Mouse (Mus musculus): Measurements from ENCODE around the gene Ttc25. TPM values are rescaled to one million over a fixed set of nuclear protein-coding genes. Genes with fewer than 3 reads are reported as not detected.
"Not testable (repeated sequence)": the region's sequence is repeated elsewhere in the genome, so short reads cannot be mapped to it uniquely, and the experiment has no call there.

Ttc25 gene
- total and polyA plus RNA-seq, 3 experiments = 1.3 to 11.4 (median 3.5) TPM

DNA sequence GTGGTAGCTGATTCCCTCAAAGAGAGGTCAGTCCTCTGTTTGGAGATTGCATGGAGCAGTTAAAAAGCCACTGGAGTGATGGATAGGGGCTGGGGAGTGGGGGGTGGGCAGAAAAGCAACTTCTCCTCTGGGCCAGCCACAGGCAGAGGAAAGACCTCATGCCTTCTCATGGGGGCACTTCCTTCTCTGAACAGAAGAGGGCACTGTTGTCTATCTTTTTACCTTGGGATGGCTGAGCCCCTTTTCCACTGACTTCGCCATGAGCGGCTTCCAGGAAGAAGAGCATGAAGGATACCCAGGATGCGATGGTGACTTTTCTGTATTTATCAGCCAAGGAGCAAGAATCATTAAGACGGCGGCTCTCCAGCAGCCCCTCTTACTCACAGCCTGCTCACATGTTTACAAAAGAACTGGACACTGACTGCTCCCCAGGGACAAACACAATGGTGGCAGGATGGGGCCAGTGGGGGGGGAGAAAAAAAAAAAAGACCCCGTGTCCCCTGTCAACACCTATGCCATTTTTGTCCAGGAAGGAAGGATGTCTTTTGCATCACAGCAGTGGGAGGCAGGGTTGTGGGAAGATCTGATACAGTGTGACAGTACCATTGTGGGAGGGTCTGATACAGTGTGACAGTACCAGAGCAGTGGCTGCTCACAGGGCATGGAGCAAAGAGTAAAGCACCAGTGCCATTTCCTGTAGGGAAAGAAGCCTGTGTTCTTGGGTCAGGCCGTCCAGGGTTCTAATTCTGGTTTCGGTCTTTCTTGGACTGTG lies 25.2 kb downstream of the Ttc25 start:
- peak; percentile 86 for DNase-seq

DNA sequence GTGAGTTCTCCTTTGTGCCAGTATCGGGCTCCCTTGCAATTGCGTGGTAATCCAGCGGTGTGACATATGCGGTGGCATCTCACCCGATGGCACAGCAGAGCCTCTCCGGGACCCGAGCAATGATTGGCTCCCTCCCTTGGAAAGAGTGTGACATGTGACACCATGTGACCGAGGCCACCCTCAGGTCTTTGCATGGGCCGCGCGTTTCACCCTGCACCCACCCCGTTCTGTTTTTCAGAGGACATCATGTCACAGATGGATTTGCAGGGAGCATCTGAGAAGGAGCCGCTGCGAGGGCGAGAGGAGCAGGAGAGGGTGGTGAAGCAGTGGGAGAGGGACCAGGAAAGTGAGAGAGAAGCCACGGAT lies 25.8 kb downstream of the Ttc25 start:
- DNase-seq = no peak

DNA sequence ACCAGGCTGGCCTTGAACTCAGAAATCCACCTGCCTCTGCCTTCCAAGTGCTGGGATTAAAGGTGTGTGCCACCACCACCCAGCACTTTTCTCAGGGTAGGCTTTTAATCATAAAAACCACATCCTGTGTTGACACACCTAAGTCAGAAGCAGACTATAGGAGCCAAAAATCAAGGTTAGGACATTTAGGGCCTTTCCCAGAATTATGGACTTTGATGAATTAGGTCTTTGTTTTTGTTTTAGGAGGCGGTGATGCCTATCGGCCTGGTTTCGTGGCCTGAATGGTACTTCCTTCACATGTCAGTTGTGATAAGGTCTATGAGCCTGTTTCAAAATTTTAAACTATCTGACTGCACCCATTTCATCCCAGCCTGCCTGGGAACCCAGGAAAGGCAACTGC lies 28.8 kb downstream of the Ttc25 start:
- DNase-seq = no peak

- DNase-seq = peak; percentile 90
These were observed 29.5 kb downstream of the Ttc25 start, which contains the start of gene Cnp for GRCm38 (mm10) chr11:100574708-100575483. Cnp (plus strand) TSS chr11:100574904.

DNA sequence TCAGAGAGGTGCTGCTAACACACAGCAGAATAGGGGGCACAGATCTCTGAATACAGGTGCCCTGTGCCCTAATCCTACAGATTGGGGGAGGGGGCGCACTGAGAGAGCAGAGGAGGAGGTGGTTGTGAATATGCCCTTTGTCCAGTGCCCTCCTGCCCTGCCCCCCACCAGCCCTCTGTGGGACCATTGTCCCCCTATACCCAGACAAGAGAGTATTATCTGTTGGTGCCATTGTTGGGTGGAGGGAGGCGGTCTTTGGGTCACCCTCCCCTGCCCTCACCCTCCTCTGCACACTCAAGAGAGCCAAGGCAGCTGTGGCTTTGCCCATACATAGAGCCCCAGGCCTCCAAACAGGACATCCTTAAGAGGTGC lies 30.1 kb downstream of the Ttc25 start:
- DNase-seq = no peak

DNA sequence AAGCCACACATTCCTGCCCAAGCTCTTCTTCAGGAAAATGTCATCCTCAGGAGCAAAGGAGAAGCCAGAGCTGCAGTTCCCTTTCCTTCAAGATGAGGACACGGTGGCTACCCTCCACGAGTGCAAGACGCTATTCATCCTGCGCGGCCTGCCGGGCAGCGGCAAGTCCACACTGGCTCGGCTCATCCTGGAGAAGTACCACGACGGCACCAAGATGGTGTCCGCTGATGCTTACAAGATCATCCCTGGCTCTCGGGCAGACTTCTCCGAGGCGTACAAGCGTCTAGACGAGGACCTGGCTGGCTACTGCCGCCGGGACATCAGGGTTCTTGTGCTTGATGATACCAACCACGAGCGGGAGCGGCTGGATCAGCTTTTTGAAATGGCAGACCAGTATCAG lies 30.8 kb downstream of the Ttc25 start:
- DNase-seq = no peak

GRCm38 (mm10) chr11:100577852-100578599 lies 32.6 kb downstream of the Ttc25 start:
- no peak for DNase-seq

- DNase-seq = no peak
These were observed 33.9 kb downstream of the Ttc25 start for GRCm38 (mm10) chr11:100579116-100579799.

DNA sequence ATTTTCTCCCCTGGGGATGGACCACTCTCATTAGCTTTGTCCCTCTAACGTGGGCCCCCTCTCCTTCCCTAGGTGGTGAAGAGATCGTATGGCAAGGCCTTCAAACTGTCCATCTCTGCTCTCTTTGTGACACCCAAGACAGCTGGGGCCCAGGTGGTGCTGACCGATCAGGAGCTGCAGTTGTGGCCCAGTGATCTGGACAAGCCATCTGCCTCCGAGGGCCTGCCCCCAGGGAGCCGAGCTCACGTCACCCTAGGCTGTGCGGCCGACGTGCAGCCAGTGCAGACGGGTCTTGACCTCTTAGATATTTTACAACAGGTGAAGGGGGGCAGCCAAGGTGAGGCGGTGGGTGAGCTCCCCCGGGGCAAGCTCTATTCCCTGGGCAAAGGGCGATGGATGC lies 34.9 kb downstream of the Ttc25 start:
- DNase-seq = no peak

DNA sequence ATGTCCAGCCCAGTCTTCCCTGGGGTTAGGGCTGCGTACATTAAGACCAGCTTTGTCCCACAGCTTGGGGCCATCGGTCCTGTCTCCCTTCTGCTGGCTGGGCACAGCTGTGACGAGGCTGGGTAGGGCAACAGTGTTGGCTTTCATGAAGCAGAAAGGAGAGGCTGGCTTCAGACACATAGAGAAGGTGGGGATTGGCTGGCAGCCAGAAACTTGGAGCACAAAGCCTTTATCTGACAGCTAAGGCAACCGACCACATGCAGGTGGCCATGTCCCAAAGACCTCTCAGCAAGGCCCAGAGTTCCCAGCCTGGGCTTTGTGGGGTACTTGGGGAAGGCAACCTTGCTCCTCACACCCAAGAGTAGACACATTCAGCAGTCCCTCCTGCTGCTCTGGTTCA lies 36.3 kb downstream of the Ttc25 start:
- DNase-seq = peak; percentile 61

DNA sequence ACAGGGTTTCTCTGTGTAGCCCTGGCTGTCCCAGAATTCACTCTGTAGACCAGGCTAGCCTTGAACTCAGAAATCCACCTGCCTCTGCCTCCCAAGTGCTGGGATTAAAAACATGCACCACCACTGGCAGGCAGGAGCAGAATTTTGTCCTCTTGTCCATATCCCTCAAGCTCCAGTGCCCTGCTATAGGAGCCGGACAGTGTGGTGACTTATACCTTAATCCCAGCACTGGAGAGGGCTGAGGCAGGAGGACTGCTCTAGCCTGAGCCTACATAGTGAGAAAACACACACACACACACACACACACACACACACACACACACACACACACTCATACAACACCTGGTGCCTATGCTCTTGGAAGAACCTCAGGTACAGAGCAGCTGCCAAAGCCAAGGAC lies 37.0 kb downstream of the Ttc25 start:
- not testable (repeated sequence) for DNase-seq

- DNase-seq = no peak
These were observed 37.4 kb downstream of the Ttc25 start for GRCm38 (mm10) chr11:100582836-100583235.

DNA sequence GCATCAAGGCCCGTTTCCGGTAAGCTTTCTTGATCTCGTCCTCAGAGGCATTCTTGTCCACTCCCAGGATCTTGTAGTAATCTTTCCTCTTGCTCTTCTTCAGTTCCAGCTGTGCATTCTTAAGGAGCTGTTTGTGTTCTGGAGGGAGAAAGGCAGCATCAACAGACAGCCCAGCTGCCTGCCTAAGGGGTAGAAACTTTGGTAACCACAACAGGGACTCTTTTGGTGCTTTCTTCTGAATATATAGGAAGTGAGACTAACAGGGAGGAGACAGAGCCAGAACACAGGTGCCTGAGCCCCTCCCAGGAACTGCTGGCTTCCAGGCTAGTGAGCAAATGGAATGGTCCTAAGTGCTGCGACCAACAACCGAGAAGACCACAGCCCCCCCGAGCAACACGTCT lies 39.2 kb downstream of the Ttc25 start:
- DNase-seq = no peak

GRCm38 (mm10) chr11:100585148-100585547 lies 39.7 kb downstream of the Ttc25 start:
- DNase-seq = no peak

DNA sequence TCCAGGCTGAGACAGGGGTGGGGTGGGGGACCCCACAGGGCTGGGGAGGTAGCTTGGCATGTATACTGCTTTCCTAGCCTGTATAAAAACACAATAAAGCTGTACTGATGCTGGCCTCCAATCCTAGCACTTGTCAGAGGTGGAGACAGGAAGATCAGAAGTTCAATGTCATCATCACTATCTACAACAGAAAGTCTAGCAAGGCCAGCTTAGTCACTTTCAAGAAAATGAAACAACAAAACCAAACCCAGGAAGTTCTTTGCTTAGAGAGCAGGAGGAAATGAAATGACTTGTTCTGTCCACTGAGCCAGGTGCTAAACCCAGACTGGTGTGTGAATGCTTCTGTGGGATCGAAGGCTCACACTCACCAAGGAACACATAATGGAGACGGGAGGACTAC lies 43.1 kb downstream of the Ttc25 start:
- DNase-seq = no peak

DNA sequence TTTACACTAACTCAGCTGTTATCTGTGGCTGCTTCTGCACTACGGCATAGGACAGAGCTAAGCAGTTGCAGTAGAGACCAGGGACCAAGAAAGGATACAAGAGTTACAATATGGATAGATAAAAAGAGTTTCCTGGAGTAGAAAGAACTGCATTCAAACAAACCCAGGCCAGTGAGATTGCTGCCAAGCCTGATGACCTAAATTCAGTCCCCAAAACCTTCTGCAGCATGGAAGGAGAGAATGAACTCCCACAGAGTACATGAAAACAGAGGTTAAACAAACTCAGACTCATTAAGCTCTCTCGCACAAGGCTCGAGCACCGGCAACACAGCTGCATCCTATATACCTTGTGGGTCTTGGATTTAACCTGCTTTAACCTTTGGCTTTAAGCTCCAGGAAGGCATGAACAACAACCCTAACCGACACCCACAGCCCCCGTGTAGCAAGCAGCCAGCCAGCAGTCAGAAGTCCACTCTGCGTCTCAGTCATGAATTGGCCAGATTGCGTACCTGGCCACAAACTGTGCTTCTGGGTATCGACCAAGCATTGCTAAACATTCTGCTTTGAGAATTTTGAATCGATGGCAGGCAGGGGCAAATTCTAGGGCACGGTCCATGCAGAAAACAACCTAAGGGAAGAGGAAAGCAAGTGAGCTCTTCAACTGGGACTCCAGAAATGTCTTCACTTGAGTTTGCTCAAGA lies 47.1 kb downstream of the Ttc25 start:
- no peak for DNase-seq

- DNase-seq = no peak
These were observed 49.2 kb downstream of the Ttc25 start for GRCm38 (mm10) chr11:100594608-100595007.

- no peak for DNase-seq
These were observed 50.1 kb downstream of the Ttc25 start for GRCm38 (mm10) chr11:100595533-100595932.

- DNase-seq = no peak
These were observed 52.7 kb downstream of the Ttc25 start for GRCm38 (mm10) chr11:100598074-100598473.

DNA sequence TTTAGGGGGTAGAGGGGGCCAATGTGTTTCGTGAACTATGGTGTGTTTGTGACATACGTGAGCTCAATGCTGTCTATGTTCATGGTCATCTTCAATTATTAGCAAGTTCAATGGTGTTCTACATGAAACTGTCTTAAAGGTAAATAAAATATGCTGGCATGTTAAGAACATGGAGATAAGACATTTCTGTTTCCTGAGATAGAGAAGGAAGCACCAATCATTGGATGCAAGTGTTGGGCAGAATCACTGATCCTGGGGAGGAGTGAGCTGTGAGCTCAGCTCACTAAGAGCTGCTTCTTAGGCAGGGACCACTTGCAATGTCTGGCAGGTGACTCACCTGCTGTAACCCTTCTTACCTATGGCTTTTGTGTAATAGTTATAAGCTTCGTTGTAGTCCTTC lies 56.0 kb downstream of the Ttc25 start:
- no peak for DNase-seq

GRCm38 (mm10) chr11:100603155-100603554 lies 57.7 kb downstream of the Ttc25 start:
- no peak for DNase-seq

- no peak for DNase-seq
These were observed 58.4 kb downstream of the Ttc25 start for GRCm38 (mm10) chr11:100603813-100604212.

Measured in adrenal gland, adult 2 months (tissue).